Mouse (Mus musculus): ENCODE results near the gene Pcsk5. TPM values are rescaled to one million over a fixed set of nuclear protein-coding genes. Genes with fewer than 3 reads are reported as not detected.

Pcsk5 gene
- polyA plus RNA-seq, 1 experiment from 2014 or later = 8.5 TPM

- WGBS = 75% methylated on average over 5 of the region's 5 CpGs
- H3K4me1 ChIP-seq (ENCODE audit: control insufficient read depth, insufficient read depth, low read length) = no peaks in the 10 kb centered on the region
- no peak overlapping the region for H3K4me2 ChIP-seq (ENCODE audit: low read length)
- H3K9ac ChIP-seq (ENCODE audit: low read depth, low read length) = no peak overlapping the region
- no peak overlapping the region for H3K27ac ChIP-seq (ENCODE audit: low read length)
- H3K36me3 ChIP-seq (ENCODE audit: control insufficient read depth, insufficient read depth, low read length) = no peaks in the 10 kb centered on the region
- H3K27me3 ChIP-seq (ENCODE audit: control insufficient read depth, insufficient read depth, low read depth, low read length) = no peaks in the 10 kb centered on the region
- H3K4me3 ChIP-seq (ENCODE audit: low read depth, low read length) = no peak overlapping the region
- no peak for ATAC-seq
- H3K9me3 ChIP-seq (replicated peaks; ENCODE audit: control insufficient read depth, low read length, poor library complexity, severe bottlenecking) = no peaks in the 10 kb centered on the region
Measured at GRCm38 (mm10) chr19:17819081-17819480, 18.4 kb downstream of the Pcsk5 start.

GRCm38 (mm10) chr19:17815062-17815461 is 22.4 kb downstream of the Pcsk5 start:
- H3K9me3 ChIP-seq (replicated peaks; ENCODE audit: control insufficient read depth, low read length, poor library complexity, severe bottlenecking) = no peaks in the 10 kb centered on the region
- H3K4me2 ChIP-seq (ENCODE audit: low read length) = no peak overlapping the region
- no peak overlapping the region for H3K9ac ChIP-seq (ENCODE audit: low read depth, low read length)
- H3K4me3 ChIP-seq (ENCODE audit: low read depth, low read length) = no peak overlapping the region
- no peaks in the 10 kb centered on the region for H3K27me3 ChIP-seq (ENCODE audit: control insufficient read depth, insufficient read depth, low read depth, low read length)
- no peak overlapping the region for H3K27ac ChIP-seq (ENCODE audit: low read length)
- no peaks in the 10 kb centered on the region for H3K4me1 ChIP-seq (ENCODE audit: control insufficient read depth, insufficient read depth, low read length)
- 96% methylated on average over 3 of the region's 3 CpGs for WGBS
- no peak for ATAC-seq
- H3K36me3 ChIP-seq (ENCODE audit: control insufficient read depth, insufficient read depth, low read length) = no peaks in the 10 kb centered on the region

GRCm38 (mm10) chr19:17813449-17813990 is 23.9 kb downstream of the Pcsk5 start:
- H3K4me2 ChIP-seq (ENCODE audit: low read length) = no peak overlapping the region
- no peak overlapping the region for H3K4me3 ChIP-seq (ENCODE audit: low read depth, low read length)
- WGBS = 90% methylated on average over 5 of the region's 5 CpGs
- no peaks in the 10 kb centered on the region for H3K36me3 ChIP-seq (ENCODE audit: control insufficient read depth, insufficient read depth, low read length)
- H3K9ac ChIP-seq (ENCODE audit: low read depth, low read length) = no peak overlapping the region
- H3K27me3 ChIP-seq (ENCODE audit: control insufficient read depth, insufficient read depth, low read depth, low read length) = no peaks in the 10 kb centered on the region
- H3K4me1 ChIP-seq (ENCODE audit: control insufficient read depth, insufficient read depth, low read length) = no peaks in the 10 kb centered on the region
- H3K27ac ChIP-seq (ENCODE audit: low read length) = no peak overlapping the region
- ATAC-seq = no peak
- no peaks in the 10 kb centered on the region for H3K9me3 ChIP-seq (replicated peaks; ENCODE audit: control insufficient read depth, low read length, poor library complexity, severe bottlenecking)

GRCm38 (mm10) chr19:17812661-17813060 is 24.8 kb downstream of the Pcsk5 start:
- Histone ChIP-seq H3K4me1 (ENCODE audit: control insufficient read depth, insufficient read depth, low read length) (no peaks in the 10 kb centered on the region), H3K27ac (ENCODE audit: low read length) (no peak overlapping the region), H3K27me3 (ENCODE audit: control insufficient read depth, insufficient read depth, low read depth, low read length) (no peaks in the 10 kb centered on the region), H3K4me2 (ENCODE audit: low read length) (no peak overlapping the region), H3K9me3 (replicated peaks; ENCODE audit: control insufficient read depth, low read length, poor library complexity, severe bottlenecking) (0 out of 2 replicates have a peak, but pooled peaks cover 3% of the 10 kb centered on the region), H3K9ac (ENCODE audit: low read depth, low read length) (no peak overlapping the region), H3K36me3 (ENCODE audit: control insufficient read depth, insufficient read depth, low read length) (no peaks in the 10 kb centered on the region), H3K4me3 (ENCODE audit: low read depth, low read length) (no peak overlapping the region)
- no peak for ATAC-seq
- WGBS = 69% methylated on average over 7 of the region's 7 CpGs

DNA sequence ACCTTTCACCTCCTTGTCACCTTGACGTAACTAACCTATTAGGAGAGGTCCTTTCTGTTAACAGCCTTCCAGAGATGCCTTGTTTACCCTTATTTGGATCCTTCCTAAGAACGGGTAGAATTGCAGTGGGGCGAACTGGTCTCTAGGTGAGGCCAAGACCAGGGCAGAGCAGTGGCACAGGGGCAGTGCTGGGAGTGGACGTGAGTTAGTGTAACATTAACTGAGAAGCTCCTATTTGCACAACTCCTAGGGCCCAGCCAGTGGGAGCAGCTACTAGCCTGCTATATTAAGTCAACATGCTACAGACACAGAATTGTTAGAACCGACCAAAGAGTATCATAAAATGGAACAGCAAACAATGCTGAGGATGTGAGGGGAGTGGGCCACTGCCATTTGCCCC is 30.8 kb downstream of the Pcsk5 start:
- H3K9ac ChIP-seq (ENCODE audit: low read depth, low read length) = no peak overlapping the region
- H3K36me3 ChIP-seq (ENCODE audit: control insufficient read depth, insufficient read depth, low read length) = no peaks in the 10 kb centered on the region
- no peak for ATAC-seq
- H3K9me3 ChIP-seq (replicated peaks; ENCODE audit: control insufficient read depth, low read length, poor library complexity, severe bottlenecking) = 0 out of 2 replicates have a peak, but pooled peaks cover 5% of the 10 kb centered on the region
- 92% methylated on average over 5 of the region's 5 CpGs for WGBS
- no peak overlapping the region for H3K4me3 ChIP-seq (ENCODE audit: low read depth, low read length)
- no peaks in the 10 kb centered on the region for H3K27me3 ChIP-seq (ENCODE audit: control insufficient read depth, insufficient read depth, low read depth, low read length)
- no peaks in the 10 kb centered on the region for H3K4me1 ChIP-seq (ENCODE audit: control insufficient read depth, insufficient read depth, low read length)
- no peak overlapping the region for H3K27ac ChIP-seq (ENCODE audit: low read length)
- no peak overlapping the region for H3K4me2 ChIP-seq (ENCODE audit: low read length)

DNA sequence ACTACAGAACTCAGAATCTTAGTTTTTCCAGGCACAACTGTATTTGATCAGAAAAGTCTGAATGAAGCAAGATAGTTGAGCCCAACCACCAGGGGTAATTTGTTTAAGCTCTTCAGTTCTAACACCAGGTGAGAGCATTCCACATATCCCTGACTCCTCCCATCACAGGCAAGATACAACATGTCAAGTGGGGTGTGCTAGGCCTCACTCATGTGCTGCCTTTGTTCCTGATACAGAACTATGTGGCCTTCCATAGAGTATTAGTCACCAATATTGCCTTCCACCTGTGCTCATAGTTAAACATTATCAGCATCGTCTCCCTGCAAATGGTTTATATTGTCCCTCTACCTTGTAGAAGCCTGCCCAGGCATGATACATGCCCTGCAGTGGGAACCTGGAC is 36.6 kb downstream of the Pcsk5 start:
- Histone ChIP-seq H3K4me2 (ENCODE audit: low read length) (no peak overlapping the region), H3K27ac (ENCODE audit: low read length) (no peak overlapping the region), H3K9ac (ENCODE audit: low read depth, low read length) (no peak overlapping the region), H3K27me3 (ENCODE audit: control insufficient read depth, insufficient read depth, low read depth, low read length) (no peaks in the 10 kb centered on the region), H3K36me3 (ENCODE audit: control insufficient read depth, insufficient read depth, low read length) (no peaks in the 10 kb centered on the region), H3K9me3 (replicated peaks; ENCODE audit: control insufficient read depth, low read length, poor library complexity, severe bottlenecking) (no peaks in the 10 kb centered on the region), H3K4me1 (ENCODE audit: control insufficient read depth, insufficient read depth, low read length) (no peaks in the 10 kb centered on the region), H3K4me3 (ENCODE audit: low read depth, low read length) (no peak overlapping the region)
- ATAC-seq = no peak
- WGBS = 97% methylated on average over 1 of the region's 1 CpGs

- Histone ChIP-seq H3K4me1 (ENCODE audit: control insufficient read depth, insufficient read depth, low read length) (no peaks in the 10 kb centered on the region), H3K9ac (ENCODE audit: low read depth, low read length) (no peak overlapping the region), H3K27me3 (ENCODE audit: control insufficient read depth, insufficient read depth, low read depth, low read length) (no peaks in the 10 kb centered on the region), H3K4me3 (ENCODE audit: low read depth, low read length) (no peak overlapping the region), H3K9me3 (replicated peaks; ENCODE audit: control insufficient read depth, low read length, poor library complexity, severe bottlenecking) (no peaks in the 10 kb centered on the region), H3K27ac (ENCODE audit: low read length) (no peak overlapping the region), H3K36me3 (ENCODE audit: control insufficient read depth, insufficient read depth, low read length) (no peaks in the 10 kb centered on the region), H3K4me2 (ENCODE audit: low read length) (no peak overlapping the region)
- no peak for ATAC-seq
- 89% methylated on average over 4 of the region's 4 CpGs for WGBS
Measured at GRCm38 (mm10) chr19:17799419-17800185, 37.8 kb downstream of the Pcsk5 start.

GRCm38 (mm10) chr19:17793457-17793856 is 44.0 kb downstream of the Pcsk5 start:
- Histone ChIP-seq H3K4me1 (ENCODE audit: control insufficient read depth, insufficient read depth, low read length) (no peaks in the 10 kb centered on the region), H3K4me2 (ENCODE audit: low read length) (no peak overlapping the region), H3K27ac (ENCODE audit: low read length) (no peak overlapping the region), H3K36me3 (ENCODE audit: control insufficient read depth, insufficient read depth, low read length) (no peaks in the 10 kb centered on the region), H3K4me3 (ENCODE audit: low read depth, low read length) (no peak overlapping the region), H3K9ac (ENCODE audit: low read depth, low read length) (no peak overlapping the region), H3K9me3 (replicated peaks; ENCODE audit: control insufficient read depth, low read length, poor library complexity, severe bottlenecking) (no peaks in the 10 kb centered on the region), H3K27me3 (ENCODE audit: control insufficient read depth, insufficient read depth, low read depth, low read length) (no peaks in the 10 kb centered on the region)
- no peak for ATAC-seq
- 91% methylated on average over 4 of the region's 4 CpGs for WGBS

GRCm38 (mm10) chr19:17791485-17792052 is 45.9 kb downstream of the Pcsk5 start:
- no peaks in the 10 kb centered on the region for H3K36me3 ChIP-seq (ENCODE audit: control insufficient read depth, insufficient read depth, low read length)
- 91% methylated on average over 5 of the region's 5 CpGs for whole genome bisulfite sequencing
- ATAC-seq = no peak
- H3K27me3 ChIP-seq (ENCODE audit: control insufficient read depth, insufficient read depth, low read depth, low read length) = no peaks in the 10 kb centered on the region
- no peak overlapping the region for H3K9ac ChIP-seq (ENCODE audit: low read depth, low read length)
- no peak overlapping the region for H3K4me3 ChIP-seq (ENCODE audit: low read depth, low read length)
- no peaks in the 10 kb centered on the region for H3K4me1 ChIP-seq (ENCODE audit: control insufficient read depth, insufficient read depth, low read length)
- H3K9me3 ChIP-seq (replicated peaks; ENCODE audit: control insufficient read depth, low read length, poor library complexity, severe bottlenecking) = no peaks in the 10 kb centered on the region
- no peak overlapping the region for H3K4me2 ChIP-seq (ENCODE audit: low read length)
- H3K27ac ChIP-seq (ENCODE audit: low read length) = no peak overlapping the region

Data from midbrain, embryonic 16.5 days (tissue).